Mouse (Mus musculus) CH12.LX (cell line): ENCODE measurements around the gene BC005537. TPM values are rescaled to one million over a fixed set of nuclear protein-coding genes. Genes with fewer than 3 reads are reported as not detected.

ENCODE experiments used
- DNase-seq: peaks from one replicate; pipeline ENCODE4 v3.0.0-alpha.2; 2013; ENCODE audit errors: extremely low read depth
- H3K27ac ChIP-seq: 2 replicates; pipeline ENCODE4 v1.5.1; 2012; ENCODE audit warnings: low read depth, mild to moderate bottlenecking, control low read depth, moderate library complexity; ENCODE audit not compliant: insufficient read depth
- H3K27me3 ChIP-seq: replicated peaks from 2 replicates; pipeline ENCODE3; 2012; ENCODE audit warnings: inconsistent platforms
- H3K36me3 ChIP-seq, 2 experiments: replicated peaks in 1 of 2; 2 replicates each; pipeline versions ENCODE3 to v1.6.1; 2012; ENCODE audit warnings: inconsistent platforms in 1 of 2, low read length in 1 of 2, mild to moderate bottlenecking in 1 of 2, mixed read lengths in 1 of 2, moderate library complexity in 1 of 2; ENCODE audit not compliant: control insufficient read depth in 1 of 2, insufficient read depth in 1 of 2
- H3K4me1 ChIP-seq, 2 experiments: 2 replicates each; pipeline ENCODE4 v1.6.1; 2012; ENCODE audit warnings: inconsistent platforms in 1 of 2, moderate library complexity in 1 of 2; ENCODE audit not compliant: insufficient read depth in 2 of 2, control insufficient read depth in 1 of 2
- H3K4me2 ChIP-seq: 2 replicates; pipeline ENCODE4 v1.6.1; 2012; ENCODE audit warnings: low read depth, mild to moderate bottlenecking, control low read depth; ENCODE audit not compliant: poor library complexity, insufficient read depth, severe bottlenecking
- H3K4me3 ChIP-seq, 3 experiments: fragments of 150-350 bp in 1 of 3; sonication (generic) in 1 of 3; replicated peaks in 1 of 3; 2 replicates each; pipeline versions ENCODE3 to v1.5.1; 2011 to 2012; ENCODE audit warnings: low read depth in 2 of 3, low read length in 2 of 3, mild to moderate bottlenecking in 2 of 3, moderate library complexity in 2 of 3, control low read depth in 1 of 3, improper control_type of control experiment in 1 of 3, inconsistent platforms in 1 of 3, mixed read lengths in 1 of 3; ENCODE audit not compliant: poor library complexity in 1 of 3
- H3K79me2 ChIP-seq: replicated peaks from 2 replicates; pipeline ENCODE4 v1.6.1; 2012; ENCODE audit warnings: mild to moderate bottlenecking, moderate library complexity; ENCODE audit not compliant: control insufficient read depth, poor library complexity, insufficient read depth, severe bottlenecking; ENCODE audit errors: extremely low read depth
- H3K9ac ChIP-seq: 2 replicates; pipeline ENCODE4 v1.6.1; 2012; ENCODE audit warnings: low read depth, mild to moderate bottlenecking, control low read depth, moderate library complexity; ENCODE audit not compliant: insufficient read depth
- H3K9me3 ChIP-seq: replicated peaks from 2 replicates; pipeline ENCODE3; 2012; ENCODE audit warnings: low read length, inconsistent platforms, mixed read lengths
- CHD2 ChIP-seq: IDR thresholded peaks from 2 replicates; pipeline ENCODE4 v1.6.1; 2011; ENCODE audit warnings: low read length, improper control_type of control experiment
- ELF1 ChIP-seq: IDR thresholded peaks from 2 replicates; pipeline ENCODE4 v1.6.1; 2014; ENCODE audit warnings: low read depth, mild to moderate bottlenecking, inconsistent platforms, low read length, improper control_type of control experiment
- EP300 ChIP-seq: IDR thresholded peaks from 2 replicates; pipeline ENCODE4 v1.6.1; 2011; ENCODE audit warnings: low read length, improper control_type of control experiment
- GABPA ChIP-seq: IDR thresholded peaks from 2 replicates; pipeline ENCODE4 v1.6.1; 2012; ENCODE audit warnings: low read depth, low read length, improper control_type of control experiment, inconsistent platforms; ENCODE audit not compliant: insufficient replicate concordance
- HCFC1 ChIP-seq: IDR thresholded peaks from 2 replicates; pipeline ENCODE4 v1.6.1; 2012; ENCODE audit warnings: low read depth, mild to moderate bottlenecking, inconsistent platforms, low read length, improper control_type of control experiment
- MAFK ChIP-seq: IDR thresholded peaks from 2 replicates; pipeline ENCODE4 v1.6.1; 2011; ENCODE audit warnings: low read length, improper control_type of control experiment; ENCODE audit not compliant: insufficient replicate concordance
- MAZ ChIP-seq: IDR thresholded peaks from 2 replicates; pipeline ENCODE4 v1.6.1; 2012; ENCODE audit warnings: low read depth, mild to moderate bottlenecking, inconsistent platforms, low read length, improper control_type of control experiment, moderate library complexity
- MXI1 ChIP-seq: IDR thresholded peaks from 2 replicates; pipeline ENCODE4 v1.6.1; 2011; ENCODE audit warnings: mild to moderate bottlenecking, low read depth, low read length, improper control_type of control experiment
- NRF1 ChIP-seq: IDR thresholded peaks from 2 replicates; pipeline ENCODE4 v1.6.1; 2014; ENCODE audit warnings: low read depth, mild to moderate bottlenecking, inconsistent platforms, low read length, improper control_type of control experiment, moderate library complexity
- PAX5 ChIP-seq: IDR thresholded peaks from 2 replicates; pipeline ENCODE4 v1.6.1; 2012; ENCODE audit warnings: low read length, inconsistent platforms, mixed read lengths
- POLR2A ChIP-seq: IDR thresholded peaks from 2 replicates; pipeline ENCODE4 v1.6.1; 2011; ENCODE audit warnings: low read depth, mild to moderate bottlenecking, improper control_type of control experiment, low read length
- RAD21 ChIP-seq: IDR thresholded peaks from 2 replicates; pipeline ENCODE4 v1.6.1; 2011; ENCODE audit warnings: low read depth, mild to moderate bottlenecking, low read length, improper control_type of control experiment, moderate library complexity
- RCOR1 ChIP-seq: conservative IDR thresholded peaks from 2 replicates; pipeline ENCODE4 v1.6.1; 2012; ENCODE audit warnings: low read depth, mild to moderate bottlenecking, inconsistent platforms, low read length, improper control_type of control experiment
- SIN3A ChIP-seq: IDR thresholded peaks from 2 replicates; pipeline ENCODE4 v1.6.1; 2012; ENCODE audit warnings: low read length, improper control_type of control experiment, inconsistent platforms
- SMC3 ChIP-seq: IDR thresholded peaks from 2 replicates; pipeline ENCODE4 v1.6.1; 2011; ENCODE audit warnings: low read depth, low read length, improper control_type of control experiment
- TBP ChIP-seq: conservative IDR thresholded peaks from 2 replicates; pipeline ENCODE4 v1.6.1; 2011; ENCODE audit warnings: low read depth, low read length, improper control_type of control experiment
- USF1 ChIP-seq: IDR thresholded peaks from 2 replicates; pipeline ENCODE4 v1.6.1; 2014; ENCODE audit warnings: low read depth, mild to moderate bottlenecking, inconsistent platforms, low read length, improper control_type of control experiment
- ZMIZ1 ChIP-seq: IDR thresholded peaks from 2 replicates; pipeline ENCODE4 v1.6.1; 2012; ENCODE audit warnings: low read depth, mild to moderate bottlenecking, inconsistent platforms, low read length, improper control_type of control experiment
- dilution Hi-C: fragments of 300-500 bp; cut with MboI; formaldehyde crosslinking; loops from 2 replicates; pipeline ENCODE4 v1.14.3; 2020; ENCODE audit warnings: low sequenced_read_pairs; ENCODE audit not compliant: extremely low pct_unique_long_range_greater_than_20kb, extremely low pct_ligation_motif_present
- in situ Hi-C: fragments of 300-500 bp; cut with MboI; formaldehyde crosslinking; loops from 3 replicates; pipeline ENCODE4 v1.14.3; 2019; ENCODE audit warnings: low sequenced_read_pairs, low pct_ligation_motif_present, low pct_unique_long_range_greater_than_20kb, mixed read lengths
- polyA plus RNA-seq: library from polyadenylated mRNA; unstranded; fragments of >175 nt; gene quantifications from 2 replicates; pipeline ENCODE4 v1.2.1, GENCODE M21; 2012; ENCODE audit warnings: low read depth; ENCODE audit not compliant: insufficient read length
- total RNA-seq, 2 experiments: library from RNA; depleted of rRNA; stranded (reverse); fragments of 300-350 nt in 1 of 2; fragments of >200 nt in 1 of 2; gene quantifications; 2 replicates each; pipeline ENCODE4 v1.2.3; 2012 to 2014

BC005537 gene
- total and polyA plus RNA-seq, 3 experiments, result 21.8 to 47.7 (median 39.0) TPM

DNA sequence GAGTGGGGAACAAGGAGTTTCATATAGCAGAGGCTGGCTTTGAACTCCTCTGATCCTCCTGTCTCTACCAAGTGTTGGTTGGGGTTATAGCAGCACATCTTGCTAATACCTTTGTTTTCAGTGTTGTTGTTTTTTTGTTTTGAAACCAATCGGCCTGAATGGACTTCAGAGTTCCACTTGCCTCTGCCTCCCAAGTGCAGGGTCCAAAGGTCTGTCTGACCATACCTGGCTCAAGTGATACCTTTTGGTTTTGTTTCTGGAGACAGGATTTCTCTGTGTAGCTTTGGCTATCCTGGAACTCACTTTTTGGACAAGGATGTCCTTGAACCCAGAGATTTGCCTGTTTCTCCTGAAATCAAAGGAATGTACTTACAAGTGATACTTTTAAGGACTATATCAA is 18.5 kb downstream of the BC005537 start:
- H3K36me3 ChIP-seq, result peaks cover 18 to 71% of the 10 kb centered on the region in 2 experiments

DNA sequence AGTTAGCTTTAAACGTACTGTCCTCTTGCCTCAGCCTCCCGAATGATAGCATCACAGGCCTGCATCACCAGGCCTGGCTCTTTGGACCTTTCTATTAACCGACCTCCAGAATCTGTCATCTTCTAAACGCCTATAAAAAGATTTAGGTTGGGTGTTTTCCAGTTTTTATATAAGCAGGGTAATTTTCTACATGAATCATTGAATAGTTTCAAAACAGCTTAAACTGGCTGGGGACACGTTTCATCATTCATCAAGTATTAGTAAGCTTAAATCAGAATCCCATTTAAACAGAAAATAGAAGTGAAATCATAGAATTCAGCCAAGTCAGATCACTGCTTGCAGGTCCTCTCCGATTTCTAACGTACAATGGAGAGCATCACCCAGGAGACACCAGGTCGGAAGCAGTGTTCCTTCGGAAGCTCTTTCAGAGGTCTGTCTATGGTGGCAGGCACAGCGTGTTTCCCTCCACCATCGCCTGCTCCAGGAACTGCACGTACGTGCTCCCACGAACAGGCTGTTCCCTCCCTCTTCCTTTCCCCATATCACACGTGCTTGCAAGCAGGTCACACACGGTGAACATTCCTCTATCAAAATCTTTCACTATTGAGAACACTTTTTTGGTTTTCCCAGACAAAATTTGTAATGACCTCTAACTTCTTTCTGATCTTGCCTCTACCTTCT is 21.3 kb downstream of the BC005537 start:
- TF ChIP-seq TBP (no peak), MAZ (no peak), POLR2A (no peak), NRF1 (no peak), SIN3A (no peak), ZMIZ1 (no peak), USF1 (no peak), CHD2 (no peak), MXI1 (no peak), RAD21 (no peak), MAFK (no peak), PAX5 (no peak), ELF1 (no peak), SMC3 (no peak)
- H3K27me3 ChIP-seq, result no peaks in the 10 kb centered on the region
- no peak overlapping the region for H3K27ac ChIP-seq
- no peak for DNase-seq
- H3K4me1 ChIP-seq, result peaks cover 0 to 2% of the 10 kb centered on the region in 2 experiments; a peak in 1 of 4 replicates
- H3K4me2 ChIP-seq, result no peak overlapping the region
- H3K79me2 ChIP-seq, result no peaks in the 10 kb centered on the region; the same call in 1 of the 2 replicates
- in situ Hi-C loops (no loop called here), dilution Hi-C loops (no loop called here)
- no peak overlapping the region for H3K4me3 ChIP-seq
- H3K36me3 ChIP-seq, result peaks cover 15 to 64% of the 10 kb centered on the region in 2 experiments
- no peaks in the 10 kb centered on the region for H3K9me3 ChIP-seq
- H3K9ac ChIP-seq, result no peak overlapping the region

More for the DNA sequence above, 18.5 kb downstream of the BC005537 start:
- Histone ChIP-seq H3K4me2 (no peak overlapping the region), H3K79me2 (no peaks in the 10 kb centered on the region; the same call in 1 of the 2 replicates), H3K27ac (no peak overlapping the region), H3K4me3 (no peak overlapping the region), H3K27me3 (no peaks in the 10 kb centered on the region), H3K9ac (no peak overlapping the region), H3K4me1 (peaks cover 0 to 13% of the 10 kb centered on the region in 2 experiments; a peak in 2 of 4 replicates), H3K9me3 (no peaks in the 10 kb centered on the region)
- in situ Hi-C loops (no loop called here), dilution Hi-C loops (no loop called here)
- no peak for DNase-seq
- TF ChIP-seq USF1 (no peak), MAZ (no peak), RCOR1 (no peak), POLR2A (no peak), CHD2 (no peak), HCFC1 (no peak), ZMIZ1 (no peak), NRF1 (no peak), GABPA (no peak), EP300 (no peak), PAX5 (no peak)
